Mouse (Mus musculus): ENCODE data around the gene Gm8212.
"Not testable (repeated sequence)": the region's sequence is repeated elsewhere in the genome, so short reads cannot be mapped to it uniquely, and the experiment has no call there.

The Gm8212 gene

DNA sequence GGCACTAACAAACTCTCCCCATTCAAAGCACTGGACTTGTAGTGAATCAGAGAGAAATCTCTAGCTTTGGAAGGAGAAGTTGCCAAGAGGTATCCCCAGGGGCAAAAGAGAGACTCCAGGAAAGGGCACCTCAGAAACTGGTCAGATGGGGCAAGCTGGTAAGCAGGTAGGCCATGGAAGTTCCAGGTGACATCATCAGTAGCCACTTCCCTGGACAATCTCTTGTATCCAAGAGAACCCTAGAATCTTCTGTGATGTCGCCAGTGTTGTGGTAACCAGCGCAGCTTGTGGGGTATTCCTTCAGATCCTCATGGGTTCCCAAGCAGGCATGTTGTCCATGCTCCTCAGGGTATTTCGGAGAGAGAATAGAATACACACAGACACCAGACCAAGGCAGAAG lies at the start of gene Gm8212:
Gene Gm8212 (plus strand): TSS at position 301 of the 400 bp plus-strand sequence.
- not testable (repeated sequence) for DNase-seq (ENCODE audit: extremely low read depth, low read depth, low spot score)

DNA sequence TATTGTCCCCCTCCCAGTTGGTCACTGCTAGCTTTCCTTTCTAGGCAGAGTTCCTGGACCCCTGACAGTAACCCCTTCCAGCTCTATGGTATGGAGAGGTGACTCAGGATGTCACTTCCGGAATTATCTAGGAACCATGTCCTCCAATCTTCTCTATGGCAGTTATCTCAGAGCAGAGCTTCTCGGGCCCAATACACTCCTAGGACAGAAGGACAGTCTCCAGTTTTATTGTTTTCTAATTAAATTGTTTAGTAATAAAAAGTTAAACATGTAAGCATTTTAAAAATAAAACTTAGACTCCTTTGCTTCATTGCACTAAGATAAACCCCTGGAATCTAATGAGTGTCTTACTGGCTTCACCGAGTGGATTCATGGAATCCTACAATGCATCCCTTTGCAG lies 15.7 kb downstream of the Gm8212 start, which contains the start of gene 4930503E14Rik:
Gene 4930503E14Rik (minus strand): TSS at position 101 of the 400 bp plus-strand sequence.
- DNase-seq (ENCODE audit: extremely low read depth, low read depth, low spot score): not testable (repeated sequence)

DNA sequence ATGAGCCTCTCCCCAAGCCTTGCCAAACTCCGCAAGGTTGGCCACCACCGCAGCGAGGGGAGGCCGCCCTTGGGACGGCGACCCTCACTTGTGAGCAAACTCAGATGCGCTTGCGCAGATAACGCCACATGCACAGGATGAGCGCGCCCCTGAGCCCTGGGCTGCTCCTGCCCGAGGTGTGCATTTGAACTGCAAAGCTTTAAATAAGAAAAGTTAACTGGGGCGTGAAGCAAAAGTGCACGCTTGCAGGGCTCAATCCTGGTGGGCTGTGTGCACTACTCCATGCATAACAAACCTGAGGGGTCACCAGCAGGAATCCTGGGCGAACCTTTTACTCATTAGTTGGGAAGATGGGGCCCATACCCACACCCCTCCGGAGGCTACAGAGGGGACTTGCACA lies 50.6 kb downstream of the Gm8212 start:
- DNase-seq (ENCODE audit: extremely low read depth, low read depth, low spot score): no peak

Measured in fat pad, adult 2 months (tissue).